Mouse (Mus musculus) adrenal gland (tissue): ENCODE measurements around the gene Sobp.

Experiments
- intact Hi-C: fragments of 180-260 bp; cut with DNase I; formaldehyde crosslinking; loops from one replicate; pipeline ENCODE4 v1.15.1; 2025

Sobp gene

GRCm38 (mm10) chr10:43162318-43162717 is 12.0 kb downstream of the Sobp start:
- intact Hi-C loops = no loop called here

GRCm38 (mm10) chr10:43159333-43159732 is 15.0 kb downstream of the Sobp start:
- intact Hi-C loops = no loop called here

- intact Hi-C loops = no loop called here
Observed at GRCm38 (mm10) chr10:43158917-43159316, 15.4 kb downstream of the Sobp start.

GRCm38 (mm10) chr10:43155046-43155560 is 19.2 kb downstream of the Sobp start:
- intact Hi-C loops = no loop called here

- intact Hi-C loops = no loop called here
Observed at GRCm38 (mm10) chr10:43152643-43153042, 21.7 kb downstream of the Sobp start.

- intact Hi-C loops = no loop called here
Observed at GRCm38 (mm10) chr10:43148456-43148855, 25.9 kb downstream of the Sobp start.

- intact Hi-C loops = no loop called here
Observed at GRCm38 (mm10) chr10:43143173-43143572, 31.2 kb downstream of the Sobp start.

GRCm38 (mm10) chr10:43134027-43134426 is 40.3 kb downstream of the Sobp start:
- intact Hi-C loops = no loop called here

- intact Hi-C loops = no loop called here
Observed at GRCm38 (mm10) chr10:43128750-43129149, 45.6 kb downstream of the Sobp start.

GRCm38 (mm10) chr10:43124561-43124960 is 49.8 kb downstream of the Sobp start:
- intact Hi-C loops = no loop called here

- intact Hi-C loops = no loop called here
Observed at GRCm38 (mm10) chr10:43124156-43124555, 50.2 kb downstream of the Sobp start.

- intact Hi-C loops = no loop called here
Observed at GRCm38 (mm10) chr10:43123422-43123821, 50.9 kb downstream of the Sobp start.

GRCm38 (mm10) chr10:43120688-43121450 is 53.5 kb downstream of the Sobp start:
- intact Hi-C loops = no loop called here

- intact Hi-C loops = no loop called here
Observed at GRCm38 (mm10) chr10:43116083-43116927, 58.0 kb downstream of the Sobp start.

- intact Hi-C loops = no loop called here
Observed at GRCm38 (mm10) chr10:43112296-43112695, 62.0 kb downstream of the Sobp start.

- intact Hi-C loops = no loop called here
Observed at GRCm38 (mm10) chr10:43106616-43107015, 67.7 kb downstream of the Sobp start.

GRCm38 (mm10) chr10:43106196-43106595 is 68.1 kb downstream of the Sobp start:
- intact Hi-C loops = no loop called here

- intact Hi-C loops = no loop called here
Observed at GRCm38 (mm10) chr10:43100513-43100912, 73.8 kb downstream of the Sobp start.

- intact Hi-C loops = no loop called here
Observed at GRCm38 (mm10) chr10:43099229-43099628, 75.1 kb downstream of the Sobp start.

- intact Hi-C loops = no loop called here
Observed at GRCm38 (mm10) chr10:43097755-43098154, 76.6 kb downstream of the Sobp start.

GRCm38 (mm10) chr10:43096614-43097013 is 77.7 kb downstream of the Sobp start:
- intact Hi-C loops = no loop called here

GRCm38 (mm10) chr10:43094537-43094936 is 79.8 kb downstream of the Sobp start:
- intact Hi-C loops = no loop called here
